Mouse (Mus musculus) cerebellum, adult 8-10 months (tissue): ENCODE measurements around the gene Rp9.
"Not testable (repeated sequence)": the region's sequence is repeated elsewhere in the genome, so short reads cannot be mapped to it uniquely, and the experiment has no call there.

Source experiments
- DNase-seq: peaks from one replicate; pipeline ENCODE4 v3.0.0; 2022

The Rp9 gene

DNA sequence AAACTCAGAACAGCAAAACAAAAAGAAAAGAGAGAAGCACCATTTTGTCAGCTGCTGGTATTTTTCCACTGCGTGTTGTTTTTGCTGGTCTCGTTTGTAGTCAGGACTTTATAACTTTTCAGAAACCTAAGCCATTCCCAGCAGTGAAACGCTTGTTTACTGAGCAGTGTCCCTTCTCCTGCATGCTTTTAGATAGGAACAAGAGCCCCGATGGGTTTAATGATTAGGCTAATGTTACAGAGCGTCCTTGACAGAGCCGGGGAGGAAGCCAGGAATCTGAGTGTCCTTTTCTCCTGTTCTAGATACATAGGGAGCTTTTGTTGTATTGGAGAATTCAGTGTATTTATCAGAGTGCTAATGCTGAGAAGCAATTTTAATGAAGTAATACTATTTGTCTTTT, 52.0 kb downstream of the Rp9 start:
- no peak for DNase-seq

DNA sequence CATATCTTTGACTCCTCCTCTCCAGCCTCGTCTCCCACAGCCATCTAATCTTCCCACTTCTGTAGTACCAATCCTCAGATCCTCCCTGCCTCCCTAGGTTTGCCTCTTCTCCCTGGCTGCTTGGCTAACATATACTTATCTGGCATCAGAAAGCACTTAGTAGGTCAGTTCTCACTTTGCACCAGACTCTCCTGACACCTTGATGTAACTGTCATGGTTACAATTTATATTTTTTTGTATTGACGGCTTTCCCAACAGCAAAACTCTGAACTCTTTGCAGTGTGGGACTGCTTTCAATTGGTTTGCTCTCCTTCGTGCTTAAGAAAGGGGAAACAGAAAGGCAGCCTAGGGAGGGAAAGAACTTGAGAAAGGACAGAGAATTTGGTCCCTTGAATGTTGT, 53.4 kb downstream of the Rp9 start:
- DNase-seq: no peak

DNA sequence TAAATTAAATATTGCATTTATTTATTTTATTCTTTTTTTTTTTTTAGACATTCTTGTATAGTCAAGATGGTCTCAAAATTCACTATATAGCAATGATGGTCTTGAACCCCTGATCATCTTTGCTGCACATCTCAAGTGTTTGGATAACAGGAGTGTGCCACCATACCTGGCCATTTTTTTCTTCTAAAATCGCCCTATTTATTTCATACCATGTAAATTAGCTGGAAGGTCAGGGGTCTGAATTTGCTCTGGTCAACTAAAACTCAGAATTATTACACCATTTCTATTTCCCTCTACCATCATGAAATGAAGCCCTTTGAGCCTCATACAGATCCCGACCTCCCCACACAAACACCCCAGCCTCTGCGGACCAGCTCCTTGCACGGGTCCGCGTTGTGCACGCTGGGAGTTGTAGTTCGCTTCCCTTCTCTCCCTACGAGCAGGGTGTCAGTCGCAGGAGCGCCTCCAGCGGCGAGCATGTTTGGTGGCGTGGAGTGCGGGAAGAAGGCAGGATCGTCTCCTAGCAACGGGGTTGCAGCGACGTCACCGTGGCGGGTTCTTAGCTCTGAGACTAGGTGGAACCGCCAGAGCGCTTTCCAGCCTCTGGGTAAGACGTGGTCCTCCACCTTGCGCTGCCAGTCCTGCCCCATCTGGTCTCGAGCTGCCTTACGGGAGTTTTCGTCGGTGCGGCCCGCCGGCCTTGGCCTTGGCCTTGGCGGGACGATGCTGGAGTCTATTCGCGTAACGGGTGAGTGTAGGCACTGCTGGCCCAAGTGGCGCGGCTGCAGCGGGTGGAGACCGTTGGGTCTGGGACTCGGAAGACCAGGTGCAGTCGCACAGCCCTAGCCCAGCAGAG, 58.3 kb downstream of the Rp9 start, which contains the start of gene 9530077C05Rik:
Gene 9530077C05Rik (plus strand): TSS at position 512 of the 856 bp plus-strand sequence.
- peak; percentile 97 for DNase-seq

DNA sequence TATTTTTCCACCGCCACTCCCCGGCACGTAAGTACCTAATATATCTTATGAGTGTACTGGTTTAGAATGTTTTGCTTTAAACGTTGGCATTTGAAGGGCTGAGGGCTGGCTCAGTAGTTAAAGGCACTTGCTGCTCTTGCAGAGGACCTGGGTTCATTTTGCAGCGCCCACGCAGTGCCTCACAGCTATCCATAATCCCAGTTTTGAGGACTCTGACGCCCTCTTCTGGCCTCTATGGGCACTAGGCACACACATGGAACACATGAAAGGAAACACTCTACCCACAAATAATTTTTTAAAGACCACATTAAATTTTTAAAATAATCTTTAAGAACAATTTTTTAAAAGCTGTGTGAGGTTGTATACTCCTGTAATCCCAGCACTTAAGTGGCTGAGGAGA, 60.0 kb downstream of the Rp9 start:
- no peak for DNase-seq

DNA sequence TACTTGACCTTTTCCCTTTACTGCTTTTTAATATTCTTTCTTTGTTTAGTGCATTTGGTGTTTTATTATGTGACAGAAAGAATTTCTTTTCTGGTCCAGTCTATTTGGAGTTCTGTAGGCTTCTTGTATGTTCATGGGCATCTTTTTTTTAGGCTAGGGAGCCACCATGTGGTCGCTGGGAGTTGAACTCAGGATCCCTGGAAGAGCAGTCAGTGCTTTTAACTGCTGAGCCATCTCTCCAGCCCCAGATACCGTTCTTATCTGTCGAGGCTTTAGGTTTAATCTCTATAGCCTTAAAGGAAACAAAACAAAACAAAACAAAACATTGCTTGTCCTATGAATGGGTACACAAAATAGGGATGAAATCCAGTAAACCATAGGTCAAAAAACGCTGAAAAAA, 61.2 kb downstream of the Rp9 start:
- not testable (repeated sequence) for DNase-seq

DNA sequence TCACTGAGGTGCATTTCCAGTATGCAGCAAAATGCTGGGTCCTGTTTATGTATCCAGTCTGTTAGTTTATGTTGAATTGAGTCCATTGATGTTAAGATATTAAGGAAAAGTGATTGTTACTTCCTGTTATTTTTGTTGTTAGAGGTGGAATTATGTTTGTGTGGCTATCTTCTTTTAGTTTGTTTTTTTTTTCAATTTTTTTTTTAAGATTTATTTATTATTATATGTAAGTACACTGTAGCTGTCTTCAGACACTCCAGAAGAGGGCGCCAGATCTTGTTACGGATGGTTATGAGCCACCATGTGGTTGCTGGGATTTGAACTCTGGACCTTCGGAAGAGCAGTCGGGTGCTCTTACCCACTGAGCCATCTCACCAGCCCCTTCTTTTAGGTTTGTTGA, 61.9 kb downstream of the Rp9 start:
- not testable (repeated sequence) for DNase-seq

DNA sequence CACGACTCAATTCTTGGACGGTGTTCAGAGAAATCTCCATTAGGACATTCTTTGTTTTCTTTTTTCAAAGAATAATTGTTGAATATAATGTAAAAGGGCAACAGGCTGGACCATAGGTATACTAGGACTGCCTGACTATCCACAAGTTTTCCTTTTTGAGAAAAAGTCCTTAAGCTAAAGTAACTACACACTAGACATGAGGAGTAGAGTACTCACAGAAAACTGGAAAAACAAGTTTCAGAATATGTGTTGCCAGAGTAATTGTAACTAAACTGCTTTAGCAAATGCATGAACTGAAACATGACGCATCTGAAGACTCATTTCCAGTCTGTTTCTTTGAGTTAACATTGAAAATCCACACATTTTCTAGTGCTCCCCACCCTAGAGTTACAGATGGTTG, 64.1 kb downstream of the Rp9 start:
- DNase-seq: no peak

- DNase-seq: not testable (repeated sequence)
Observed at GRCm38 (mm10) chr9:22403501-22403900, 66.0 kb downstream of the Rp9 start.

DNA sequence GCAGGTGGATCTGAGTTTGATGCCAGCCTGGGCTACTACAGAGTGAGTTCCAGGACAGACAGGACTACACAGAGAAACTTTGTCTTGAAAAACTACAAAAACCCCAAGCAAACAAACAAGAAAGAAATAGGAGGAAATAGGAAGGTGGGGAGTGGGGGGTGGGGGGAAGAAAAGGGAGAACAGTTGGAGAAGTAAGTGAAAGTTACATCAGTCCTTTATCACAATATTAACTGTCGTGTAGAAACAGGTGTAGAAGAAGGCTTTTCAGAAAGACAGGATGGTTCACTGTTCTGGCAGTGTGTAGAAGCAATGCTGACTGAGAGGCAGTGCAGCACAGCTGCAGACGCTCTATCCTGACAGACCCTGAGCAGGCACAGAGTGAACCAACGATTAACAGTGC, 66.6 kb downstream of the Rp9 start:
- DNase-seq: no peak

DNA sequence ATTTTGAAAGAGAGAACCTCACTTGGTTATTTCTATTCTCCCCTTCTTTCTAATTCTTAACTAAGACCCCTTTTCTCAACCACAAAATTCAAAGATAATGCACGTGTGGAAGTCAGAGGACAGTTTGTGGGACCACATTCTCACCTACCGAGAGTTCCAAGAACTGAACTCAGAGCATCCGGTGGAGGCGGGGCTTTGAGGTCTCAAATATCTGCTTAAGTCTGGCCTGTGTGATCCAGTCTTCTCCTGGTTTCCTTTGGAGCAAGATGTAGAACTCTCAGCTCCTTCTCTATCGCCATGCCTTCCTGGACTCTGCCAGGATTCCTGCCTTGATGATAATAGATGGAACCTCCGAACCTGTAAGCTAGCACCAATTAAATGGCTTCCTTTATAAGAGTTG, 67.5 kb downstream of the Rp9 start:
- DNase-seq: no peak

GRCm38 (mm10) chr9:22399021-22399420, 70.5 kb downstream of the Rp9 start:
- no peak for DNase-seq

DNA sequence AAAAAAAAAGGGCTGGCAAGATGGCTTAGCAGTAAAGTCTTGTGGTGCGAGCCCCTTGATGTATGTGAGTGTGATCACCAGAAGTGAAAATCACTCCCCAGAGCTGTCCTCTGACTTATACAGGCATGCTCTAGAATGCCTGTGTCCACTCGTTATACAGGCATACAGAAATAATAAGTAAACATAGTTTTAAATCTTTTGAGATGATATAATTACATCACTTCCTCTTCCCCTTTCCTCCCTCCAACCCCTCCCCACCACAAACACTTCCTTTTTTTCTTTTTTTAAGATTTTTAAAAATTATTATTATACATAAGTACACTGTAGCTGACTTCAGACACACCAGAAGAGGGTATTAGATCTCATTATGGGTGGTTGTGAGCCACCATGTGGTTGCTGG, 74.8 kb downstream of the Rp9 start:
- no peak for DNase-seq

DNA sequence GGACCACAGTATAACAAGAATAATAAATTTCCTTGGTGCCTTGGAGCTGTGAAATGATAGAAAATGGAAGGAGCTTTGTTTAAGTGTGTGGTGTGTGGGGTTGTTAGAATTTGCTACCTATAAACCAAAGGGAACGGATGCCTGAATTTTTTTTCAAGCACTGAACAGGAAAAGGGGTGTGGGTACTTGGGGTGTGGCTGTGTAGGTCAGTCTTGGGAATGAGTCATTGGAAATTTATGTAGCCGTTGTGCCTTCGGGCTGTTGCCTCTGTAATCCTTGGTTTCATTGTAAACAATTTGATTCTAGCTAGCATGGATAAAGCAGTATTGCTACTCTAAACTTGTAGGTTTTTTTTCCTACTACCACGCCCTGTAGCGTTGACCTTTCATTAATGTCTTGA, 79.2 kb downstream of the Rp9 start:
- DNase-seq: no peak

- DNase-seq: no peak
Observed at GRCm38 (mm10) chr9:22389736-22390245, 79.8 kb downstream of the Rp9 start.

DNA sequence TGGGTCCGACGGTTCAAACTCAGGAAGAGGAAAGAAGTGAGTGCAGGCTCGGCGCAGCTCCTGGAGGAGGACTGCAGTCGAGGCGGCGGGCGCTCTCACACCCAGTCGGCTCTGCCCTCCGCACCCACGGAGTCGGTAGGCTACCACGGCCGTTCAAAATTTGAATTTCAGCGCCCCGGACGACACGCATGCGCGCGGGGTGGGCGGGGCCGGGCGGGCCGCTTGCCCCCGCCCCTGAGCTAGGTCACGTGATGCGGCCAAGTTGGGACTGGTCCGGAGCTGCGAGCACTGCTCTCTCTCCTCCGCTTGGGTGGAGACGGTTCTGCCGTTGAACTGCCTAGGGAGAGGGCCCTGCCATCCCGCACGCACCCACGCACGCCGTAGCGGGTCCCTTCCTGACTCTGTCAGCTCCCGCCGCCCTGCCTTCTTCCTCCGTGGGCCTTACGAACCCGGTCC, 80.5 kb downstream of the Rp9 start, which contains the start of gene Anln:
Gene Anln (minus strand): TSS at position 168 of the 456 bp plus-strand sequence.
- DNase-seq: peak; percentile 82

- no peak for DNase-seq
Observed at GRCm38 (mm10) chr9:22388401-22388980, 81.1 kb downstream of the Rp9 start.

DNA sequence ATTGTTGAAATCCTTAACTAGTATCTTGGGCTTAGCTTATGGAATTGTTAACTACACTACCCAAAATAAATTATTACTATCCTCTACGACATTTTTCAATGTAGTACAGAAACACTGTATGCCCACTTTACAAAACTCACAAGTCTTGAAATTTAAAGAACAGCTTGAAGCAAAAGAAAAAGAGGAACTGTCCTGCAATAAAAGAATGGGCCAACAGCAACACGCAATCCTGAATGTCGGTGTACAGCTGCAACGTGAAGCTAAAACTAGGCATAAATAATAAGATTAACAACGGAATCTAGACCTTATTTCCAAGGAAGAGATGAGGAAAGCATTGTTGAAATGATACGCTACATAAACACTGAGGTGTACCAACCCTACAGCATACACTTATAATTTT, 81.6 kb downstream of the Rp9 start:
- DNase-seq: no peak

DNA sequence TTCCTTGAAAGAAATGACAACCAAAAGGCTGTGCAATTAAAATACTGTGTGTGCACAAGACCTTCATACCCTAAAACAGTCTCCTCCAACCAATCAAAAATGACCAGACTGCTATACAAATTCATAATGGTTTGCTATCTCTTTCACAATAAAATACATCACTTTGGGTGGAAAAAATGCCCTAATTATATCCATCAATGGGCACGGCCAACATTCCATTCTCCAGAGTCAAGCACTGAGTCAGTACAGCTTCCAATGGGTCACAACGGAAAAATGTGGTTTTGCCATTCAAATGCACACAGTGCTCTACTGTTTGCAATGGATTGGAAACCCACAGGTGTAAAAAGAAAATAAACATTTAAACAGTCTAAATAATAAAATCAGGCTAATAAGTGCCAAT, 83.7 kb downstream of the Rp9 start:
- DNase-seq: no peak

- peak; percentile 1 for DNase-seq
Observed at GRCm38 (mm10) chr9:22376086-22376485, 93.5 kb downstream of the Rp9 start.

DNA sequence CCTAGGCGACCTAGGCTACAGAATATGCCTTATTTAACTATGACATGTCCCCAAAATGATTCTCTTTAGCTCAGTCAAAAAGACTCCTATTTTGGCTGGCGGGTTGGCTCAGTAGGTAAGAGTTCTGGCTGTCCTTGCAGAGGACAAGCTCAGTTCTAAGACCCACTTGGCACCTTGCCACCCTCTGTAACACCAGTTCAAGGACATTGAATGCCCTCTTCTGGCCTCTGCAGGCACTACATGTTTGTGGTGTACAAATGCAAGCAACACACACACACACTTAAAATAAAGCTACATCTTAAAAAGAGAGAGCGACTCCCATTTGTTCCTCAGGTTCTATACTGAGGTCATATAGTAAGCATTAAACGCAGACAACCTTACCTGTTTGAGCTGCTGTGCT, 96.8 kb downstream of the Rp9 start:
- no peak for DNase-seq

DNA sequence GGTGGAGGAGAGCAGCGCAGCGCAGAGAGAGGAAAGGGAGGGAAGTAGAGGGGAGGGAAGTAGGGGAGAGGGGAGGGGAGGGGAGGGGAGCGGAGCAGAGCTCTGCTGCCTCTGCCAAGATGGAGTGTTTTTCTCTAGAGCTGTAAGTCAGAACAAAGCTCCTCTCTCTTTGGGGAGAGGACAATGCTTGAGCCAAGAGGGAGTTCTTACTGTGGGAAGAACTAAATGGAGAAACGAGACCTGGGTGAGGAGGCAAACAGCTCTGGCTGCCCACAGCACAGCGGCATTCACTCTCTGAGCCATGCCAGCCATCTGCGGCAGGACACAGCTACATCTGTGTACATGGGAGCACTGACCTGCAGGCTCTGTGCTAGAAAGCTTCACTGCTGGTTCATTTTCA, 101.5 kb downstream of the Rp9 start:
- no peak for DNase-seq

DNA sequence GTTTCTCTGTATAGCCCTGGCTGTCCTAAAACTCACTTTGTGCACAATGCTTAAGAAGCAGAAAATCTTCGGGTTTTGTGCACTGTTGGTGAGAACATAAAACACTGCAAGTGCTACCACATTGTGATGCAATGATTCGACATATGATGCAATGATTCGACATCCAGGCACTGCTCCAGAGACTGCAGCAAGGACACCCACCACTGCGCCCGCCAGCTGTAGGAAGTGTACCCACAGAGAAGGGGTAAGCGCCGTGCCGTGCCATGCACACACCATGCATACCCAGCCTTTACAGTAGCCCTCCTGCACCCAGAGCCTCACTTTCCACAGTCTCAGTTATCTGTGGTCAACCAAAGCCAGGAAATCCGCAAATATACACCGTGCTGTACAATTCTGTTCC, 102.9 kb downstream of the Rp9 start:
- DNase-seq: no peak

DNA sequence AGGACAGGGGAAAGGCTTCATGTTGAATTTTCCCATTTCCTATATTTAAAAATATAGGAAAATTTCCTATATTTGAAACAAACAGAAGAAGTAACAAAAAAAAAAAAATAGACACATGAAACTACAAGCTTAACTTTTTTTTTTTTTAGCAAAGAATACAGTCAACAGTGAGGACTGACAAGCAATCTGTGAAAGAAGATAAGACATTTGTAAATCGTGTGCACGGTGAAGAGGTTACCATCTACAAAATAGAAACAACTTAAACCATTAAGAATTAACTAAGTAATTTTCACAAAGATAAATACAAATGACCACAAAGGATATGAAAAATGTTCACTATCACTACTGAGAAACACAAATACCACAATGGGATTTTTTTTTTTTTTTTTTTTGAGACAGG, 103.3 kb downstream of the Rp9 start:
- DNase-seq: no peak
